Mouse (Mus musculus) Muller cell, postnatal 12 days (primary cell): Measurements from ENCODE around the gene Rnf141.

Experiments used
- DNase-seq: peaks from one replicate; pipeline ENCODE4 v3.0.0-alpha.2; 2015; ENCODE audit errors: inconsistent ontology term

Rnf141 gene

GRCm38 (mm10) chr7:110796367-110797051, 47.7 kb downstream of the Rnf141 start:
- no peak for DNase-seq

- DNase-seq, result no peak
Measured at GRCm38 (mm10) chr7:110794722-110795121, 49.5 kb downstream of the Rnf141 start.

GRCm38 (mm10) chr7:110792834-110793233, 51.4 kb downstream of the Rnf141 start:
- DNase-seq, result no peak

GRCm38 (mm10) chr7:110792201-110792600, 52.1 kb downstream of the Rnf141 start:
- DNase-seq, result no peak

GRCm38 (mm10) chr7:110790878-110791277, 53.4 kb downstream of the Rnf141 start:
- no peak for DNase-seq

GRCm38 (mm10) chr7:110787310-110787709, 56.9 kb downstream of the Rnf141 start:
- DNase-seq, result peak; percentile 80

- no peak for DNase-seq
Measured at GRCm38 (mm10) chr7:110785741-110786146, 58.5 kb downstream of the Rnf141 start.

GRCm38 (mm10) chr7:110784965-110785364, 59.3 kb downstream of the Rnf141 start:
- DNase-seq, result no peak

GRCm38 (mm10) chr7:110782845-110783478, 61.3 kb downstream of the Rnf141 start:
- peak; percentile 71 for DNase-seq

GRCm38 (mm10) chr7:110782135-110782534, 62.1 kb downstream of the Rnf141 start:
- DNase-seq, result no peak

GRCm38 (mm10) chr7:110781231-110781711, 63.0 kb downstream of the Rnf141 start:
- DNase-seq, result no peak

GRCm38 (mm10) chr7:110780520-110780919, 63.7 kb downstream of the Rnf141 start:
- DNase-seq, result peak; percentile 42

GRCm38 (mm10) chr7:110779605-110780111, 64.6 kb downstream of the Rnf141 start:
- no peak for DNase-seq

GRCm38 (mm10) chr7:110778933-110779332, 65.3 kb downstream of the Rnf141 start:
- no peak for DNase-seq

- DNase-seq, result no peak
Measured at GRCm38 (mm10) chr7:110777146-110778001, 66.9 kb downstream of the Rnf141 start.

- DNase-seq, result no peak
Measured at GRCm38 (mm10) chr7:110774674-110775073, 69.6 kb downstream of the Rnf141 start.

- DNase-seq, result peak; percentile 69
Measured at GRCm38 (mm10) chr7:110774077-110774476, 70.2 kb downstream of the Rnf141 start.

- DNase-seq, result peak; percentile 67
Measured at GRCm38 (mm10) chr7:110773204-110774002, 70.9 kb downstream of the Rnf141 start.

GRCm38 (mm10) chr7:110772343-110772742, 71.9 kb downstream of the Rnf141 start:
- no peak for DNase-seq

GRCm38 (mm10) chr7:110770949-110771348, 73.3 kb downstream of the Rnf141 start:
- no peak for DNase-seq

- no peak for DNase-seq
Measured at GRCm38 (mm10) chr7:110769094-110769493, 75.2 kb downstream of the Rnf141 start.
